Mouse (Mus musculus) intestine, embryonic 16.5 days (tissue): ENCODE results near the gene Tnnc2. TPM values are rescaled to one million over a fixed set of nuclear protein-coding genes. Genes with fewer than 3 reads are reported as not detected.

Experiments used
- ATAC-seq: fragments of 200-750 bp; cut with Nextera tagmentation; 2 replicates; pipeline ENCODE4 v1.8.0; 2017; ENCODE audit warnings: moderate TSS enrichment, moderate library complexity
- H3K27ac ChIP-seq: fragments of 300-500 bp; sonication (generic); 2 replicates; pipeline ENCODE4 v1.5.1; 2014; ENCODE audit warnings: mild to moderate bottlenecking, low read length
- H3K27me3 ChIP-seq: fragments of 300-500 bp; sonication (generic); replicated peaks from 2 replicates; pipeline ENCODE4 v1.6.1; 2014; ENCODE audit warnings: low read length, control low read depth, mixed read lengths; ENCODE audit not compliant: control insufficient read depth, insufficient read depth
- H3K36me3 ChIP-seq: fragments of 300-500 bp; sonication (generic); 2 replicates; pipeline ENCODE4 v1.6.1; 2014; ENCODE audit warnings: low read length, control low read depth; ENCODE audit not compliant: control insufficient read depth, insufficient read depth
- H3K4me1 ChIP-seq: fragments of 300-500 bp; sonication (generic); 2 replicates; pipeline ENCODE4 v1.6.1; 2014; ENCODE audit warnings: low read length, control low read depth, mixed read lengths; ENCODE audit not compliant: control insufficient read depth, insufficient read depth
- H3K4me2 ChIP-seq: fragments of 300-500 bp; sonication (generic); 2 replicates; pipeline ENCODE4 v1.6.1; 2014; ENCODE audit warnings: low read depth, low read length, control low read depth
- H3K4me3 ChIP-seq: fragments of 300-500 bp; sonication (generic); 2 replicates; pipeline ENCODE4 v1.5.1; 2014; ENCODE audit warnings: mild to moderate bottlenecking, low read length
- H3K9ac ChIP-seq: fragments of 300-500 bp; sonication (generic); 2 replicates; pipeline ENCODE4 v1.6.1; 2014; ENCODE audit warnings: low read depth, low read length
- H3K9me3 ChIP-seq: fragments of 300-500 bp; sonication (generic); 2 replicates; pipeline ENCODE4 v1.6.1; 2016; ENCODE audit warnings: low read length, control low read depth; ENCODE audit not compliant: control insufficient read depth
- WGBS: fragments of 180-500 bp; shearing (Covaris S2); extraction: QIAGEN DNeasy Blood & Tissue Kit; methylation state at CpG from one replicate; pipeline ENCODE4 v1.1.7; 2014; 5-methylcytosine and 5-hydroxymethylcytosine counted together
- polyA plus RNA-seq: library from polyadenylated mRNA; unstranded; fragments of >200 nt; fragmentation: Nextera tagmentation; extraction: Ambion mirVana; gene quantifications from 2 replicates; pipeline ENCODE4 v1.2.1, GENCODE M21; 2015

Gene Tnnc2
- polyA plus RNA-seq, 1 experiment from 2014 or later = 3.2 TPM

- no peak overlapping the region for H3K4me2 ChIP-seq
- H3K27me3 ChIP-seq = no peaks in the 10 kb centered on the region
- H3K9ac ChIP-seq = no peak overlapping the region
- H3K36me3 ChIP-seq = 0 out of 2 replicates have a peak, but pooled peaks cover 2% of the 10 kb centered on the region
- no peak for ATAC-seq
- H3K27ac ChIP-seq = no peak overlapping the region
- peaks cover 12% of the 10 kb centered on the region for H3K4me1 ChIP-seq
- no peak overlapping the region for H3K4me3 ChIP-seq
- H3K9me3 ChIP-seq = no peaks in the 10 kb centered on the region
- WGBS = 60% methylated on average over 5 of the region's 5 CpGs
Observed at GRCm38 (mm10) chr2:164817703-164818102, 37.9 kb upstream of the Tnnc2 start.

GRCm38 (mm10) chr2:164817206-164817605, 37.4 kb upstream of the Tnnc2 start:
- 77% methylated on average over 6 of the region's 6 CpGs for WGBS
- Histone ChIP-seq H3K9ac (no peak overlapping the region), H3K4me3 (no peak overlapping the region), H3K4me2 (no peak overlapping the region), H3K9me3 (no peaks in the 10 kb centered on the region), H3K27me3 (no peaks in the 10 kb centered on the region), H3K27ac (no peak overlapping the region), H3K36me3 (0 out of 2 replicates have a peak, but pooled peaks cover 2% of the 10 kb centered on the region), H3K4me1 (peaks cover 12% of the 10 kb centered on the region)
- no peak for ATAC-seq

- no peak overlapping the region for H3K4me3 ChIP-seq
- H3K36me3 ChIP-seq = no peaks in the 10 kb centered on the region
- H3K9me3 ChIP-seq = no peaks in the 10 kb centered on the region
- H3K27ac ChIP-seq = no peak overlapping the region
- H3K4me2 ChIP-seq = no peak overlapping the region
- H3K4me1 ChIP-seq = peaks cover 12% of the 10 kb centered on the region
- no peaks in the 10 kb centered on the region for H3K27me3 ChIP-seq
- ATAC-seq = no peak
- 88% methylated on average over 8 of the region's 8 CpGs for WGBS
- H3K9ac ChIP-seq = no peak overlapping the region
Observed at GRCm38 (mm10) chr2:164815821-164816220, 36.1 kb upstream of the Tnnc2 start.

GRCm38 (mm10) chr2:164815348-164815747, 35.6 kb upstream of the Tnnc2 start:
- Histone ChIP-seq H3K9ac (no peak overlapping the region), H3K4me2 (no peak overlapping the region), H3K36me3 (no peaks in the 10 kb centered on the region), H3K9me3 (no peaks in the 10 kb centered on the region), H3K27me3 (no peaks in the 10 kb centered on the region), H3K4me1 (peaks cover 12% of the 10 kb centered on the region), H3K4me3 (no peak overlapping the region), H3K27ac (no peak overlapping the region)
- 87% methylated on average over 5 of the region's 5 CpGs for WGBS
- ATAC-seq = no peak

GRCm38 (mm10) chr2:164813557-164813956, 33.8 kb upstream of the Tnnc2 start:
- no peaks in the 10 kb centered on the region for H3K9me3 ChIP-seq
- no peak overlapping the region for H3K27ac ChIP-seq
- H3K27me3 ChIP-seq = no peaks in the 10 kb centered on the region
- peak; percentile 54 for ATAC-seq
- H3K4me2 ChIP-seq = no peak overlapping the region
- H3K4me1 ChIP-seq = peaks cover 12% of the 10 kb centered on the region
- no peak overlapping the region for H3K9ac ChIP-seq
- H3K4me3 ChIP-seq = no peak overlapping the region
- no peaks in the 10 kb centered on the region; the same call in 1 of the 2 replicates for H3K36me3 ChIP-seq
- 57% methylated on average over 2 of the region's 2 CpGs for WGBS

DNA sequence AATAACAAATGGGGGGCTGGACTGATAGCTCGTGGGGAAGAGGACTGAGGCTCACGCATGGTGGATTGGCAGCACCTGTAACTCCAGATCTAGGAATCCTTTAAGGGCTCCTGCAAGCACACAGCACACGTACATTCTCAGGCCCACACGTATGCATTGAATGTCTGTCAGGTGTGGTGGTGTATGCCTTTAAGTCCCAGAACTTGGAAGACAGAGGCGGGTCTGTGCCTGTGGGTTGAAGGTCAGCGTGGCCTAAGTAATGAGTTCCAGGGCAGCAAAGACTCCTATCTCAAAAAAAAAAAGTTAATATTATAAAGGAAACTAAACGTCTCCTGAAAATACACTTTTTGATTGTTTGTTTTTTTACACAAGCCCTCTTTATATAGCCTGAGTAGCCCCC, 26.8 kb upstream of the Tnnc2 start:
- Histone ChIP-seq H3K27me3 (no peaks in the 10 kb centered on the region), H3K4me3 (0 out of 2 replicates have a peak overlapping the region, but pooled peaks have one; percentile 67), H3K4me1 (peaks cover 13% of the 10 kb centered on the region), H3K36me3 (no peaks in the 10 kb centered on the region; the same call in 1 of the 2 replicates), H3K4me2 (peak overlapping the region; percentile 59; the same call in 1 of the 2 replicates), H3K9ac (no peak overlapping the region), H3K9me3 (no peaks in the 10 kb centered on the region), H3K27ac (peak overlapping the region; percentile 33; the same call in 1 of the 2 replicates)
- 58% methylated on average over 7 of the region's 7 CpGs for WGBS
- 0 out of 2 replicates have a peak, but pooled peaks have one; percentile 15 for ATAC-seq

- Histone ChIP-seq H3K27me3 (no peaks in the 10 kb centered on the region), H3K4me1 (peaks cover 13% of the 10 kb centered on the region), H3K9me3 (no peaks in the 10 kb centered on the region), H3K36me3 (peaks cover under 1% of the 10 kb centered on the region; the same call in 1 of the 2 replicates), H3K4me3 (peak overlapping the region; percentile 67), H3K4me2 (peak overlapping the region; percentile 59), H3K27ac (peak overlapping the region; percentile 82), H3K9ac (peak overlapping the region; percentile 74)
- peak; percentile 71 for ATAC-seq
- under 1% methylated on average over 21 of the region's 21 CpGs for WGBS
Observed at GRCm38 (mm10) chr2:164805332-164805718, 25.6 kb upstream of the Tnnc2 start.

DNA sequence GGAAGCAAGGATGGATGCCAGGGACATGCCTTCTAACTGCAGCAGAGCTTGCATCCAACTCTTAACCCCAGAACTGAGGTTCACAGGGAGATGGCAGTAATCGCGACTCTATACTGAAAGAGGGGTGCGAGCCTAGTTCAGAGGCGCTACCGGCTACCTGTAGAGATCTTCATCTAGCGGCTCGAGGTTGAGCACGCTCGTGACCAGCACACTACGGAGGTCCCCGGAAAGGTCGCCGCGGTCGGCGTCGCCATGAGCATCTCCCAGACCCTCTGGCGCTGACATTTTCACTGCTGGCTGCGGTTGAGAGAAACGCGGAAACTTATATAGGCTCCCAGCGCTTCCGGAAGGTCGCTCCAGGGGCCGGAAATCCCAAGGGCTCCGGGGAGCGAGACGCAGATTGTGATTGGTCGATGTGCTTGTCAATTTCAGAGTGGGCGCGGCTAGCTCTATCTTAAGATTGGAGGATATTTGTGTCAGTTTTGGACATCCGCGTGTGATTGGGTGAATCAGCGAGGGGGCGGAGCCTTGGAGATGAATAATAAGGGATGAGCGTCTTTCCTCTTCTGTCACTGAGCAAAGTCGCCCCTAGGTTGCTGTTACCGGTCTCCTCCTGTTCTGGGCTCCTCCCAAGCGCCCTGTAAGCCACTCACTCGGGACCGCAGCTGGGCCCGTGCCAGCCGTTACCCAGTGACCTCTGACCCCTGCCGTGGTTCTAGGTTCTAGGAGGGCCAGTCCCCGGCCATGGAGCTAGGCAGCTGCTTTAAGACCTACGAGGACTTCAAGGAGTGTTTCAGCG, 25.0 kb upstream of the Tnnc2 start, which contains the start of the genes Acot8 and Zswim3:
TSS of gene Acot8 (minus strand) at position 350 of the 799 bp plus-strand sequence.
TSS of gene Zswim3 (plus strand) at position 566 of the 799 bp plus-strand sequence.
- under 1% methylated on average over 47 of the region's 47 CpGs for WGBS
- Histone ChIP-seq H3K4me1 (peaks cover 13% of the 10 kb centered on the region), H3K27ac (peak within 1 kb of the TSS; percentile 82), H3K27me3 (no peaks in the 10 kb centered on the region), H3K4me2 (peak within 1 kb of the TSS; percentile 60), H3K9me3 (no peaks in the 10 kb centered on the region), H3K36me3 (peaks cover 2% of the 10 kb centered on the region; the same call in 1 of the 2 replicates), H3K4me3 (peak within 1 kb of the TSS; percentile 67), H3K9ac (peak within 1 kb of the TSS; percentile 82)
- peak; percentile 96 for ATAC-seq

GRCm38 (mm10) chr2:164803921-164804313, 24.1 kb upstream of the Tnnc2 start:
- 58% methylated on average over 1 of the region's 1 CpGs for WGBS
- Histone ChIP-seq H3K4me2 (peak overlapping the region; percentile 60), H3K9me3 (no peaks in the 10 kb centered on the region), H3K36me3 (peaks cover 2% of the 10 kb centered on the region; the same call in 1 of the 2 replicates), H3K4me3 (peak overlapping the region; percentile 67), H3K4me1 (peaks cover 13% of the 10 kb centered on the region), H3K27ac (peak overlapping the region; percentile 12), H3K27me3 (no peaks in the 10 kb centered on the region), H3K9ac (peak overlapping the region; percentile 82)
- ATAC-seq = no peak
